Mouse (Mus musculus): ENCODE data around the gene Gfer.
"Not testable (repeated sequence)": the region's sequence is repeated elsewhere in the genome, so short reads cannot be mapped to it uniquely, and the experiment has no call there.

Gene Gfer

GRCm38 (mm10) chr17:24722220-24722924 lies 26.4 kb upstream of the Gfer start:
- DNase-seq (ENCODE audit: low spot score in 2 of 2), result no peak

- DNase-seq (ENCODE audit: low spot score in 2 of 2), result not testable (repeated sequence)
Observed at GRCm38 (mm10) chr17:24721383-24721955, 25.5 kb upstream of the Gfer start.

- not testable (repeated sequence) for DNase-seq (ENCODE audit: low spot score in 2 of 2)
Observed at GRCm38 (mm10) chr17:24720616-24721015, 24.7 kb upstream of the Gfer start.

- DNase-seq (ENCODE audit: low spot score in 2 of 2), result peak; percentile 96 to 98
Observed at GRCm38 (mm10) chr17:24719494-24720222, 23.7 kb upstream of the Gfer start.

GRCm38 (mm10) chr17:24718938-24719337 lies 23.0 kb upstream of the Gfer start:
- DNase-seq (ENCODE audit: low spot score in 2 of 2), result not testable (repeated sequence)

GRCm38 (mm10) chr17:24717943-24718342 lies 22.0 kb upstream of the Gfer start, which contains the start of the genes Rnf151 and Rps2:
Gene Rnf151 (minus strand): TSS chr17:24718063.
Gene Rps2 (plus strand): TSS chr17:24718116.
- no peak for DNase-seq (ENCODE audit: low spot score in 2 of 2)

DNA sequence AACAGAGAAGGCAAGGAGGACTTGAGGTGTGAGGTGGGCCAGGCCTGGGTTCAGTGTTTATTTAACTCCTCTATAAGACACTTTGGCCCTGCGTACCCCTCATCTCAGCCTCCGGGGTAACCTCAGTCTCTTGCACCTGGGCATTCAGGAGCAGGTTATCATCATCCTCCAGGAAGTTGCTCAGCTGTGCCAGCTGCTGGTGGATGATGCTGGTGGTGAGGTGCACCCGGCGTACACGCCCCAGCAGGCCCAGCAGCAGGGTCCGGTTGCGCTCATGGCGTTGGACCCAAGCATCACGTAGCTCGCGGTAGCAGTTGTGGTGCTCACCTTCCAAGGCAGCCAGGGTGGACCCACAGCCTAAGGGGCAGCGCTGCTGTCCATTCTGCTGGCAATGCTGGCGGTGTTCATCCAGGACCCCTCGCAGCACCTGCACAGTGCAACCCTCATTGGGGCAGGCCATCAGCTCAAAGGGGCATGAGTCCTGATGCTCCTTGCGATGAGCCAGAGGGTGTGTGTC lies 20.3 kb upstream of the Gfer start:
- DNase-seq (ENCODE audit: low spot score in 2 of 2), result no peak

- DNase-seq (ENCODE audit: low spot score in 2 of 2), result no peak
Observed at GRCm38 (mm10) chr17:24715556-24715955, 19.6 kb upstream of the Gfer start.

DNA sequence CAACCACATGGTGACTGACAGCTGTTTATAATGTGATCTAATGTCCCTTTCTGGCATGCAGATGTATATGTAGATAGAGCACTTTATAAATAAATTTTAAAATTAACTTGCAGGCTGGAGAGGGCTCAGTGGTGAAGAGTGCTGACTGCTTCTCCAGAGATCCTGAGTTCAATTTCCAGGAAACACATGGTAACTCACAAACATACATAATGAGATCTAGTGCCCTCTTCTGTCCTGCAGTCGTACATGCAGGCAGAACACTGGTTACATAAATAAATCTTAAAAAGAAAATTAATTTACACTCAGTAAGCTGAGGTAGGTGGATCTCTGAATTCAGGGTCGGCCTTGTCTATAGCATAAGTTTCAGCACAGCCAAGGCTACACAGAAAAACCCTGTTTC lies 12.7 kb upstream of the Gfer start:
- no peak for DNase-seq (ENCODE audit: low spot score in 2 of 2)

DNA sequence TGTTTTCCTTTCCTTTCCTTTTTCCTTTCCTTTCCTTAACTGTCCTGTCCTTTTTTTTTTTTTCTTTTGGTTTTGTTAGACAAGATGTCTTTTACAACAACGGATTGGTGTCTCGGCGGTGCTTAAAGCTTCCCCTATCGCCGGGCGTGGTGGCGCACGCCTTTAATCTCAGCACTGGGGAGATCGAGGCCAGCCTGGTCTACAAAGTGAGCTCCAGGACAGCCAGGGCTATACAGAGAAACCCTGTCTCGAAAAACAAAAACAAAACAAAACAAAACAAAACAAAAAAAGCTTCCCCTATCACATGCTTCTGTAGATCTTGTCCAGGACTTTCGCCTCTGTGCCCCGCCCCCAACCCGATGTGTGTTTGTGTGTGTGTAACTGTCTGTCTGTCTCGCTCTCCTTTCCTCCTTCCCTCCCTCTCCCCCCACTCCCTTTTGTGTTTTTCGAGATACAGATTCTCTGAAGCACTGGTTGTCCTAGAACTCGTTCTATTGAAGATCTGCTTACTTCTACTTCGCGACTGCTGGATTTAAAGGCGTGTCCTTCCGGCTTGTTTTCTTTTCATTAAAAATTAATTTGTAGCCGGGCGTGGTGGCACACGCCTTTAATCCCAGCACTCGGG lies 12.0 kb upstream of the Gfer start:
- DNase-seq (ENCODE audit: low spot score in 2 of 2), result no peak

- DNase-seq (ENCODE audit: low spot score in 2 of 2), result peak; percentile 93 to 95
Observed at GRCm38 (mm10) chr17:24706982-24707800, 11.2 kb upstream of the Gfer start, which contains the start of gene Tbl3. Gene Tbl3 (minus strand): TSS chr17:24707660.

DNA sequence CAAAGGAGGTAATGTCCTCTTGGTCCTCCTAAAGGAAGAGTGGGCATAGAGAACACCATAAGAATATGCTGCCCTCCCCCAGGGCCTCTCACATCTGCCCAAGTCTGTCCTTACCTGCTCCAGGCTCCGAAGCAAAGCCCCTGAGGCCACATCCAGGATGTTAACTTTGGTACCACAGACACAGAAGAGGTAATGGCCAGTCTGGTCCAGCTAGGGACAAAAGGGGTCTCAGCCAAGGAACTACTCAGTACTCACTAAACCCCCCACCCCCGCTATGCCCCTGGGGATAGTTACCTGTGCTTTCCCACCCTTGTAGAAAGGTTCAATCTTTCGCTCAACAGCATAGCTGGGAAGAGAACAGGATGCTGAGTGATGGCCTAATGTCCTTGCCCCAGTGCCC lies 9.9 kb upstream of the Gfer start:
- no peak for DNase-seq (ENCODE audit: low spot score in 2 of 2)

DNA sequence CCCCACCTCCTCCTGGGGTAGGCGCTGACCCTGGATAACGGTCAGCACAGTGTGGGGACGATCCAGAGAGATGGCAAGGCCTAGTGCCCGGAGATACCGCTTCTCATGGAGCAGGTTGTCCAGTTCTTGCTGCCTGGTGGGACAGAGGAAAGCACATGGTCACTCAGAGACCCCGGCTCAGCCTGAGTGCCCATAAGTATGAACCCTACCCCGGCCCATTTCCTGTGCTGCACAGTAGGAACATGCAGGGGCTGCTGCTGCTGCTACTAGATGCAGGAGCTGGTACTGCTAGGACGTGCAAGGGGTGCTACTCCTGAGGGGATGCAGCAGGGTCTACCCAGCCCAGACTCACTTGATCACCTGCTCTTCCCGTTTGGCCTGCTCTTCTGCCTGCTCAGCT lies 5.3 kb upstream of the Gfer start:
- no peak for DNase-seq (ENCODE audit: low spot score in 2 of 2)

DNA sequence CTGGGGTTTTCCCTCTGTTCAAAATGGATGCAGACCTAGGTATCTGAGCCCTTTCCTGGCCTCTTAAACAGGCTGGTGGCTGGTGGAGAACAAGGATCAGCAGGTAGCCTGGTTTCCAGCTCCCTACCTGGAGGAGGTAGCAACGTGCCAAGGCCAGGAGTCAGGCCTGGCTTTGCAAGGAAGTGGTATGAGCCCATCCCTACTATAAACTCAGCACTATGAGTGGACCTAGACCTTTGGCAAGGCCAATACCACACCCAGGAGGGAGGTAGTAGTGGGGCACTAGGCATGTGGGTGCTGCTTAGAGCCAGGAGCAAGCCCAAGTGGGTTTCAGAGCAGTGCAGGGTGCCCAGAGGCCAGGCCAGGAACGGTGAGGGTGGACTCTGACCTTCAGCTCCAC lies 3.5 kb upstream of the Gfer start:
- DNase-seq (ENCODE audit: low spot score in 2 of 2), result no peak

DNA sequence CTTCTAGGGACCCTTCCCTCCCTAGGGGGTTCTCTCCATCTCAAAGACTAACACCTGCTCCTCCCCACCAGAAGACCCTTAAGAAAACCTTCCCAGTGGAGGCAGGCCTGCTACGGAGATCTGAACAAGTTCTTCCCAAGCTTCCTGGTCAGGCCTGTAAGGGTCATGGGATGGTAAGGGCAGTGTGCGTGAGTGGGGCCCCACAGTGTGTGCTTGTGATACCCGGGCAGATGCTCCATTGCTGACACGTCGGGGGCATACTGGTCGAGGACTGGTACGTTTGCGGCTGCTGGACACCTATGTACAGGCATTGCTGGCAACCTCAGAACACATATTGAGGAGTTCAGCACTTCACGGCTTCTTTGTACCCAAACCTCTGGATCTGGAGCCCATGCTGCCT lies 2.8 kb upstream of the Gfer start:
- DNase-seq (ENCODE audit: low spot score in 2 of 2), result no peak

GRCm38 (mm10) chr17:24697985-24698384 lies 2.0 kb upstream of the Gfer start:
- DNase-seq (ENCODE audit: low spot score in 2 of 2), result no peak

DNA sequence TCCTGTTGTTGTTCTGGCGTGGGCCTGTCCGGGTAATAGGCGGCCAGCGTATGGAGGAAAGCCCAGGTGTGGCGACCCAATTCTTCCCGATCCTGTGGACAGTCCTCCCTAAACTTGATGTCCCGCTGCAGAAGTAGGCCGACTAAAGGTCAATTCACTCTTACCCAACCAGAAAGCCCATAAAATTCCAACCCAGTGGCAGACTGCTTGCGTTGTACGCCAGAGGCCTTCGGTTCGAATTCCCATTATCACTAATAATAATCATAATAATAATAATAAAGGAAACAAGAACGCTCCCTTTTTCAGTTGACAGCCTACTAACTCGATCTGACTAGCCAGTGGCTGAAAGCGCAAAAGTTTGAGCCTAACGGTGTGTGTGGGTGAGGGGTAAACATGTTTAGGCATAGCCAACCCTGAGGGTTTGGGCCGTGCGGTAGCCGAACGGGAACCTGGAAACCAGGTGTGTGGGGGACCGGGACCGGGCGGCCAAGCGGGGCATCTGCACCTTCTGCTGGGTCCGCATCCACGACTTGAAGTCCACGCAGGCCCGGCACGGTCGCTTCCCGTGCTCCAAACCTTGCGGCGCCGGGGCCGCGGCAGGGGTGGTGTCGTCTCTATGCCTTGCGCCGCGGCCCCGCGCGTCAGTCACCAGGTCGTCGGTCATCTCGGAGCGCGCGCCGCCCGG lies 488 bp downstream of the Gfer start:
- no peak for DNase-seq (ENCODE audit: low spot score in 2 of 2)

DNA sequence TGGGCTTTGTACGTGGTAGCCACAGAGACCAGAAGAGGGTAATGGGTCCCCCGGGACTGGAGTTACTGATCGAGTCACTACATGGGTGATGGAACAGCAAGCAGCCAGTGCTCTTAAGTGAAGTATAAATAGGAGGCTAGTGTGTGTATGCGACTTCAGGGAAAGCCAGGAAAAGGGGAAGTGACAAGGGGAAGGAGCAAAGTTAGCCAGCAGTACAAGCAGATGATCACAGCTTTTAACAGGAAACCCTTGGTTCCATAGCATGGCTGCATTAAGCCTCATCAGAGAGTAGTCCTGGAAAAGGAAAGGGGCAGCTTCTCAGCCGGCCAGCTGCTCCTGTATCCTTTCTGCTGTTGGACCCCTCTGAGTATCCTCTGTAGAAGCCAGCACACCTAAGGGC lies 3.6 kb downstream of the Gfer start:
- no peak for DNase-seq (ENCODE audit: low spot score in 2 of 2)

DNA sequence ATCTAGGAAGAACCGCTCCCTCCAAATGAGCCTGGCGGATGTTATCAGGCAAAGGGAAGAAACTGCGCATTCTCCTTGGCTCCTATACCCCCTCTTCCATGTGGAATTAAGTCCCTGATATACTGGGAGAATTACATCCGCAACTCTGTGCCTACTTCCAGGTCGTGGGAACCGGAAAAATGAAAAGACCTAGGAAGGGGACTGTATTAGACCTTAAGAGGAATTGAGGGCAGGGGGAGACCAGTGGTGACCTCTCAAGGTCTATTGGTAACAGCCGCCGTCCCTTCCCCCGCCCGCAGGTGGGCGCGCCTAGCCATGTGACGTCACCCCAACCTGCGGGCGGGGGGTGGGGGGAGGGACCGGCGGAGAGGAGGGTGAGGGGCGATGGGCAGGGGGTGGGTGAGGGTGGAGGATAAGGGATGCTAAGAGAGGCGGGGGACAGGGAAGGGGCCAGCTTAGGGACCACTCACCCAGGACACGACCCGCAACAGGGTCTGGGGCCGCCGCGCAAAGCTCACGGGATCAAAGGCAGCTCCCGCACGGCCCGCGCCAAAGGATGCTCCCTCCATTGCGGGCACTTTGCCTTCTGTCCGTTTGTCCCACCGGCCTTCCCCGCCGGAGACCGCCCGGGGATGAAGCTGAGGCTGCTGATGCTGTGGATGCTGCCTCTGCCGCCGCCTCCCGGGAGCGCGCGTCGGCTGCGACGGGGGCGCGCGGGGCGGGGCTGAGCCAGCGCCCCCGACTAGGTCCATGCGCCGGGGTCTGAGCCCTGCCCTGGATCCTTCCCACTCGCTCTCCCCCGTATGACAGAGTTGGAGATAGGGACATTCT lies 6.5 kb downstream of the Gfer start, which contains the start of gene Syngr3:
Gene Syngr3, minus strand, starts transcription at position 705 of the 831 bp plus-strand sequence.
- peak in 1 of 2 experiments; percentile 34 for DNase-seq (ENCODE audit: low spot score in 2 of 2)

DNA sequence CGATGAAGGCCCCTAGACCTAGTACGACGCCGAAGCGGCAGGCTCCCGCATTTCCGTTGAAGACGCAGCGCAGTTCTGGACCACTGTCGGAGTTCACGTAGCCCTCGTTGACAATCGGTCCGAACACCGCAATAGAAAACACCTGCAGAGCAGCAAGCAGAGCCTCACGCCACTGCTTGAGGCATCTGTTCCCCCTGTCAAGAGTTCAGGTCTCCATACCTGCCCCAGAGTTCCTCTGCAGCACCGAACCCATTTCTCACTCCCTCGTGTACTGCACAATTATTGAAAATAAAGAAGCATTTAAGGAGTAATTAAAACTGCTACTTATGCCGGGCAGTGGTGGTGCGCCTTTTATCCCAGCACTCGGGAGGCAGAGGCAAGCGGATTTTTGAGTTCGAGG lies 8.4 kb downstream of the Gfer start:
- no peak for DNase-seq (ENCODE audit: low spot score in 2 of 2)
